Mouse (Mus musculus) olfactory bulb, adult 2 months (tissue): ENCODE measurements around the gene Stap2. TPM values are rescaled to one million over a fixed set of nuclear protein-coding genes. Genes with fewer than 3 reads are reported as not detected.
A peak's percentile ranks its signal among the peaks of the same experiment; 100 is the strongest.

Experiments used
- H3K27ac ChIP-seq: fragments of 200-500 bp; 2 replicates; pipeline ENCODE4 v1.5.1; 2012; ENCODE audit warnings: low read depth, low read length; ENCODE audit not compliant: insufficient read depth
- H3K4me1 ChIP-seq: fragments of 200-500 bp; 2 replicates; pipeline ENCODE4 v1.6.1; 2012; ENCODE audit warnings: low read length; ENCODE audit not compliant: control insufficient read depth, insufficient read depth
- H3K4me3 ChIP-seq: fragments of 200-500 bp; 2 replicates; pipeline ENCODE4 v1.5.1; 2012; ENCODE audit warnings: mild to moderate bottlenecking, low read depth, low read length, moderate library complexity; ENCODE audit not compliant: insufficient read depth
- CTCF ChIP-seq: fragments of 200-500 bp; IDR thresholded peaks from 2 replicates; pipeline ENCODE4 v1.5.1; 2012; ENCODE audit warnings: low read depth, mild to moderate bottlenecking, low read length, moderate library complexity; ENCODE audit not compliant: insufficient read depth
- POLR2A ChIP-seq: fragments of 200-500 bp; IDR thresholded peaks from 2 replicates; pipeline ENCODE4 v1.6.1; 2012; ENCODE audit warnings: mild to moderate bottlenecking, low read depth, low read length, moderate library complexity; ENCODE audit not compliant: insufficient read depth
- WGBS: fragments of 180-500 bp; shearing (Covaris S2); methylation state at CpG from one replicate; pipeline ENCODE4 v1.1.7; 2018; 5-methylcytosine and 5-hydroxymethylcytosine counted together
- polyA plus RNA-seq: library from polyadenylated mRNA; stranded (reverse); fragments of >200 nt; gene quantifications from 2 replicates; pipeline ENCODE4 v1.2.4, GENCODE M21; 2012; ENCODE audit warnings: low replicate concordance; ENCODE audit not compliant: missing spikeins, insufficient read depth, insufficient read length

The Stap2 gene
- polyA plus RNA-seq, 1 experiment = not detected

DNA sequence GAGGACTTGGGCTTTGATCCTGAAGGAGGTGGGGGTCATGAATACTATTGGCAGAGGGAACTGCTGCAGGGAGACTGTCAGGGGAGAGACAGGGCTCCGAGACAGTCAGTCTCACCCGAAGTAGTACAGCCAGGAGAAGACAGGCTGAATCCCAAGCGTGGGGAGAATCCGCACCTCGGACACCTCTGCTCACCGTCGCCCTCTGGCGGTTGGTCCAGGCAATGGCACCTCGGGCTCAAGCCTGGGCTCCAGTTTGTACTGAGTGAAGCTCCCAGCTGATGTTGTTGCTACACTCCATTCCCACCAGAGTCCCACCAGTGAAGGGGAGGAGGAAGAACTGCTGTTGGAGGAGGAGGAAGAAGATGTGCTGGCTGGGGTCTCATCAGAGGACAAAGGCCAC, 5.3 kb upstream of the Stap2 start:
- TF ChIP-seq CTCF (peak; percentile 92), POLR2A (no peak)
- Histone ChIP-seq H3K4me3 (no peak overlapping the region), H3K27ac (no peak overlapping the region), H3K4me1 (peaks cover 14% of the 10 kb centered on the region)
- WGBS = 14% methylated on average over 9 of the region's 9 CpGs

DNA sequence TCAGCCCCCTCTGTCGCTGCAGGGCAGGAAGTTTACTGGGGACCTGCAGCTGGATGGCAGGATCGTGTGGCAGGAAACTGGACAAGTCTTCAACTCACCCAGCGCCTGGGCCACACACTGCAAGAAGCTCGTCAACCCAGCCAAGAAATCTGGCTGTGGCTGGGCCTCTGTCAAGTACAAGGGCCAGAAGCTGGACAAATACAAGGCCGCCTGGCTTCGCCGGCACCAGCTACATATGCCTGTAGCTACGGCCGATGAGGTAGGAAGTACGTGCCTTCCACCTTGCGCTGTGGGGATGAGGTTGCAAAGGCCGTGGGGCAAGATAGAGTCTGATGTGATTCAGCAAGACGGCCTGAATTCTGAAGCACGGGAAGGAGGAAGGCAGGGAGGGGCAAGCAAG, 4.9 kb upstream of the Stap2 start:
- Histone ChIP-seq H3K27ac (no peak overlapping the region), H3K4me1 (peaks cover 14% of the 10 kb centered on the region), H3K4me3 (no peak overlapping the region)
- TF ChIP-seq POLR2A (no peak), CTCF (no peak)
- 65% methylated on average over 14 of the region's 14 CpGs for WGBS

DNA sequence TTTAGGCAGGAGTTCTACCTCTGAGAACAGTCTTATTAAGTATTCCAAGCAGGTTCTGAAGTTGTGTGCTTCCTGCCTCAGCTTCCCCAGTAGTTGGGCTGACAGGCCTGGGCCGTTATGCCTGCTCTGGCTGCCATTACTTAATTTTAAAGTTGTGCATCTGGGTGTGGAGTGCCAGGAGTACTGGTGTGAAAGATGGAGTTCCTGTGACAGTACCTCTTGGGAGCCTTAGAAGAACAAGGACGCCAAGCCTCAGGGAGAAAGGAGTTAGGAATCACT, 4.5 kb upstream of the Stap2 start:
- peak overlapping the region; percentile 58; the same call in 1 of the 2 replicates for H3K4me3 ChIP-seq

DNA sequence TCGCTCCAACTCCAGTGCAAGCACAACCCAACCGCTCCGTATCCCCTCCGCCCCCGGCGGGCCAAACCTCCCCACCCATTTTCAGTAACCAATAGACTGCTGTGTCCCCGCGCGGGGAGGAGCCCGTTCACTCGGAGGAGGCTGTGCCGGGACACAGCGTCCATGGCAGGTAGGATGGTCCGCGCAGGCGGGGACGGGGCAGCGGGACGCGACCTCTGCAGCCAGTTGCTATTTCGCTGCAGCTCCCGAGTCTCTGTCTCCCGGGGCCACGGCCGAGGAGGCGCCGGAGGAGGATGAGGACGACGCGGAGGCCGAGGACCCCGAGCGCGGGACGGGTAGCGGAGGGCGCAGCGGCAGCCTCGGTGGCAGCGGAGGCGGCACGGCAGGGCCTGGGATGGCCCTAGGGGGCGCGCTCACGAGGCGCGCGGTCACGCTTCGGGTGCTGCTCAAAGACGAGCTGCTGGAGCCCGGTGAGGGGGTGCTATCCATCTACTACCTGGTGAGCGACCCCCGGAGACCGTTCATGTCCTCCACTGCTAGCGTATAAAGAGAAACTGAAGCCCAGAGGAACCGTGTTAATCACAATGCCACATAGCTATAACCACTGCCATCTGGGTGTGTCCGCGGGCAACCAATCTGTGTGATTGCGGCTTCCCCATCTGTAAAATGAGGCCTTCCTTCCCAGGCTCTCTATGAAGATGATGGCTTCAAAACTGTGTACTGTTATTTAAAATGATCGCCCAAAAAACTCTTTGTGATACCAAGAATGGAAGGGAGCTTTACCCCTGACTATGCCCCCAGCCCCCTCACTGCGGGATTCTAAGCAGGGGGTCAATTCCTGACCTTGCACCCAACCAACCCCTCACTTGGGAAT, 3.9 kb upstream of the Stap2 start:
- Histone ChIP-seq H3K4me1 (peaks cover 14% of the 10 kb centered on the region), H3K4me3 (peak overlapping the region; percentile 58), H3K27ac (no peak overlapping the region; the same call in 1 of the 2 replicates)
- TF ChIP-seq CTCF = peak; percentile 32; the same call in 1 of the 2 replicates
- peak; percentile 74 for TF ChIP-seq POLR2A
- WGBS = under 1% methylated on average over 55 of the region's 62 CpGs

More for the DNA sequence above, 4.5 kb upstream of the Stap2 start:
- TF ChIP-seq CTCF = no peak
- no peak for TF ChIP-seq POLR2A
- peaks cover 14% of the 10 kb centered on the region for H3K4me1 ChIP-seq
- 48% methylated on average over 2 of the region's 2 CpGs for WGBS
- H3K27ac ChIP-seq = no peak overlapping the region

DNA sequence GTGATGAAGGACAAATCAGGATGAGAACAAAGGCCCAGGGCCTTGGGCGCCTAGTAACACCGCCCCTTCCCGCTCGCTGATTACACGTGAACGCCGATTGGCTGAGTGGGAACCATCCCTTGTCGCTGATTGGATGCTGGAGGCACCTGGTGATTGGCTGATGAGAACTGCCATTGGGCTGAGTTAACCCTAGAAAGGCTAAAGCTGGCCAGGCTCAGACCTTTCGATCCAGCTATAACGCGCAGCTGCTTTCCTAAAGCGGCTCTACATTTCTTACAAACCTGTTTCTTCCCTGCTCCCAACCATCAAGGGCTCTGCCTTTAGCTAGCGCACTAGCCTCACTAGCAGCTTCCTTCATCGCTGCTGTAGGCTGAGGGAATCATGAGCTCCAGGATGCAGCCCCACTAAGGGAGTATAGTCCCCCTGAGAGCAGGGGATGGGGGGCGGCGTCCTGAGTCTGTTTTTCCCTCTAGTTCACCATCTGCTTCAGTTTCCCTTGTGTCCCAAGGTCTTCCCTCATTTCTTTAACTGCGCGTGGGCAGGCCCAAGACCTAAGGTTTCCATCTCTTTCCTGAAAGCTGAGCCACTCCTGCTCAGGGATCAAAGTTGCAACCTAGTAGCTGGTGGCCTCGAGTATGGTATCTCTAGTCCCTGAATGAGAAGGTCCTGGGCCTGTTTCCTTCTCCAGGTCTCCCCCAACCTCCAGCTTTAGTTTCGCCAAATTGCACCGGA, 3.1 kb upstream of the Stap2 start:
- Histone ChIP-seq H3K4me1 (peaks cover 14% of the 10 kb centered on the region), H3K27ac (peak overlapping the region; percentile 35; the same call in 1 of the 2 replicates), H3K4me3 (peak overlapping the region; percentile 58)
- 0% methylated on average over 21 of the region's 21 CpGs for WGBS
- TF ChIP-seq POLR2A (peak; percentile 51), CTCF (no peak)

DNA sequence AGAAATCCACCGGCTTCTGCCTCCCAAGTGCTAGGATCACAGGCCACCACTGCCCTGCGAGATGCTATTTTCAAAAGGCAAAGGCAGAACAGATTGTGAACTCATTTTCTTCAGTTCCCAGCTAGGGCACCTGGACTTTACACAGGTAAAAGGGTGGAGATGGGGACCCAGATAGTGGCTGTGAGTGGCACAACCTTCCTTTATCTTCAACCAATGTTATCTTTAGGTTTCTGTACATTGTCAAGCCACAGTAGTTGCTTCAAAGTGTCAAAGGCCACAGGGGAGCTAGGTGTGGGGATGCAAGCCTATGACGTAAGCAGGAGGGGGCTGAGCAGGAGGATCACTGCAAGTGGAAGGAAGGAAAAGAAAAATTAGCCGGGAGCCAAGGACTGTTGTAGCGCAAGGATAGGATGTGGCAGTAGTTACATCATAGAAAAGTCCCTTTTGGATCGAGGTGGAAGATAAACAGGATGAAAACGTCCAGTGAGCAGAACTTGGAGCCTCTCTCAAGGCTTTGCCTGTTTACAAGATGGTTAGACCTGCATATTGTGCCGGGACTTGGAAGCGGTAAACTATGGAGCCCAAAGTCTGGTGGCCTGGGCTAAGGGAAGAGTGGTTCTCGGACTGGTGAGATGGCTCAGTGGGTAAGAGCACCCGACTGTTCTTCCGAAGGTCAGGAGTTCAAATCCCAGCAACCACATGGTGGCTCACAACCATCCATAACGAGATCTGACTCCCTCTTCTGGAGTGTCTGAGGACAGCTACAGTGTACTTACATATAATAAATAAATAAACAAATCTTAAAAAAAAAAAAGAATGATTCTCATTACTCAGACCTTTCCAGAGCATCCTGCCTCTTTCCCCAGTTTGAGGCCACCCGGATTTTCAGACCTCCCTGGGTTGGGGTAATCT, 2.3 kb upstream of the Stap2 start:
- TF ChIP-seq POLR2A (no peak), CTCF (no peak)
- no peak overlapping the region for H3K4me3 ChIP-seq
- 41% methylated on average over 14 of the region's 14 CpGs for WGBS
- H3K27ac ChIP-seq = no peak overlapping the region
- H3K4me1 ChIP-seq = peaks cover 14% of the 10 kb centered on the region

DNA sequence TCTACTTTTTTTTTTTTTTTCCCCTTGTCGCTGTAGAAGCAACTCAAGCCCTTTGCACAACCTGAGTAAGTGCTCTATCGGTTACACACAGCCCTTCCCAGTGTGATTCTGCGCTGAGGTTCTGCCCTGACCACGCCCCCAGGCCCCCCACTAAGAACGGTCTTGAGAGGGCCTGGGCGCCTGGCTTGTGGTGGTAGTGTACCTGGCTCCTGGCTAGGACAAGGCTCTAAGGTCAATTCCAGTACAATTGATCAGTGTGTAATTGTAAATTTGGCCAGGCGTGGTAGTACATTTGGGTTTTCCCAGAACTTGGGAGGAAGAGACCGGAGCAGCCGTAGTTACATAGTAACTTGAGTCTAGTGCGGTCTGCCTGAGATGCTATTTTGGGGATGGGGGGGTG, 1.6 kb upstream of the Stap2 start:
- H3K4me3 ChIP-seq = no peak overlapping the region
- 64% methylated on average over 10 of the region's 10 CpGs for WGBS
- H3K4me1 ChIP-seq = peaks cover 14% of the 10 kb centered on the region
- TF ChIP-seq CTCF (no peak), POLR2A (no peak)
- H3K27ac ChIP-seq = no peak overlapping the region

DNA sequence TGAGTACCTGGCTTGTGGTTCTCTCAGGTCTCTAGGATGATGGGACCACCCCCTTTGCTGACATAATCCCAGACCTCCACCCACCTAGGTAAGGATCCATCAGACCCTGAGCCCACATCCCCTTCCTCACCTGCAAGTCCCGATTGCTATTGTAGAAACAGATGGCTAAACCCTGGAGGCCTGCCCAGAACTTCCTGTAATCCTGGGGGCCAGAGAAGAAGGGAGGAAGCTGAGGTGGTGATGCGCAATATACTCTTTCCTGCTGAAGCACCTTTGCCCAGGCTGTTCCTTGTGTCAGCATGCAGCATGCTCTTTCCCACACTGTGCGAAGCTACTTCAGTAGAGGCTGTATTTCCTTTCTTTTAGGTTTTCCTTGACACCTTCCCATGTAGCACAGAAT, 2.4 kb downstream of the Stap2 start:
- Histone ChIP-seq H3K4me3 (no peak overlapping the region), H3K4me1 (no peaks in the 10 kb centered on the region), H3K27ac (no peak overlapping the region)
- WGBS = 81% methylated on average over 3 of the region's 3 CpGs
- TF ChIP-seq POLR2A = no peak
- no peak for TF ChIP-seq CTCF
